Mouse (Mus musculus): Measurements from ENCODE around the gene Pawr.

- TF ChIP-seq HCFC1 (IDR thresholded peaks at IDR 0.05; ENCODE audit: borderline replicate concordance, insufficient read depth, low read length) (no peak), ZC3H11A (IDR thresholded peaks at IDR 0.05; ENCODE audit: borderline replicate concordance, low read depth, low read length) (no peak), MAFK (IDR thresholded peaks at IDR 0.05; ENCODE audit: insufficient read depth, low read depth, low read length) (no peak), ZNF384 (IDR thresholded peaks at IDR 0.05; ENCODE audit: low read depth, low read length) (no peak), CHD2 (IDR thresholded peaks at IDR 0.05; ENCODE audit: low read depth, low read length) (no peak)
These were observed 13.2 kb downstream of the Pawr start for GRCm38 (mm10) chr10:108345123-108345522.
